Mouse (Mus musculus): ENCODE results near the gene Rtp4. TPM values are rescaled to one million over a fixed set of nuclear protein-coding genes. Genes with fewer than 3 reads are reported as not detected.

The Rtp4 gene
- total and polyA plus RNA-seq, 2 experiments from 2014 or later = 6.3 to 8.4 TPM

DNA sequence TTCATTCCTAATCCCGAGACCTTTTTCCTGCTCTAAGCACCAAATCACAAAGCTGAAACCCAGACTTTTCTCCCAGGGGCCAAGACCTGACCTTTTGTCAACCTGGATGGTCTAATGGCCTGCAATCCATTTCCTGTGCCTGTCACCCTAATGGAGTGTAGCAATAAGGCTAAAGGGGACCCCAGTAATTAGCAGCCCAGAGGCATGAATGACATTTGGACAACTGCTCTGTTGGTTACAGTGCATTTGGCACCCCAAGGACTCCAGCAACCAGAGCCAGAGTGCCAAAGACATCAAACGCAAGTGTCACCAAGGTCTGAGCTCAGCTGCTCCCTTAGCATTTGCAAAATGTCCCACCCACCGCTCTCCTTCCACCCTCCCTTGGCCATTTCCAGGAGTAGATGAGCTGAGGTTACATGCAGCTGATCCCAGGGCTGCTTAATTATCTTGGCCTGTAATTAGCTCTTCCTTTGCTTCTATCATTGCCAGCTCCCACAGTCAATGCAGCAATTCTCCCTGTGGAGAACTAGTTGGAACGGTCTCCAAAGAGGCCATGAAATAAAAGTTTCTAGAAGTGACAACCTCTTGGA lies 48.4 kb downstream of the Rtp4 start:
- Histone ChIP-seq H3K9ac (replicated peaks; ENCODE audit: low read length, poor library complexity, severe bottlenecking) (no peak overlapping the region), H3K4me2 (ENCODE audit: low read depth, low read length, poor library complexity, severe bottlenecking) (no peak overlapping the region), H3K9me3 (ENCODE audit: low read length) (no peaks in the 10 kb centered on the region), H3K4me3 (ENCODE audit: low read depth, low read length) (no peak overlapping the region), H3K36me3 (ENCODE audit: insufficient read depth, low read length) (no peaks in the 10 kb centered on the region), H3K27me3 (ENCODE audit: insufficient read depth, low read length) (no peaks in the 10 kb centered on the region), H3K27ac (ENCODE audit: low read depth, low read length) (no peak overlapping the region), H3K4me1 (ENCODE audit: insufficient read depth, low read length) (no peaks in the 10 kb centered on the region)
- ATAC-seq (ENCODE audit: low FRiP score) (no peak; the same call in 1 of the 2 replicates), DNase-seq (ENCODE audit: low spot score) (peak; percentile 55)
- no peak for TF ChIP-seq CTCF (IDR thresholded peaks at IDR 0.05)
- 84% methylated on average over 4 of the region's 4 CpGs for WGBS

DNA sequence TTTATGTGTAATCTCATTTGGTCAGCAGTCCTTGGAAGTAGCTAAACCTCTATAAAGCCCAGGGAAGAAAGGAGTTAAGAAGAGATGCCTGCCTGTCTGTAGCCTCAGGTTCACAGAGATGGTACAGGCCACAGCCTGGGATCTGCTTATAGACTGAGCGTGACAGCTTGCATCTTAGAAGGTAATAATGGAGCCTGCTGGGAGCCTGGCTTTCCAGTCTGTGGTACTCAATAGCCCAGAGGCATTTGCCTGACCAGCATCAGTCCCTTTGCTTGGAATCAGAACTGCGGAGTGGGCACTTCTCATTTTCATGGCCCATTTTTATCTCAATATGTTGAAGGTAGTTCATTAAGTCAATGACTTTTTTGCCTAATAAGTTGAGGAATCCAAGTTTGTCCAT lies 54.5 kb downstream of the Rtp4 start:
- Histone ChIP-seq H3K9me3 (ENCODE audit: low read length) (no peaks in the 10 kb centered on the region), H3K4me2 (ENCODE audit: low read depth, low read length, poor library complexity, severe bottlenecking) (no peak overlapping the region), H3K27ac (ENCODE audit: low read depth, low read length) (no peak overlapping the region), H3K27me3 (ENCODE audit: insufficient read depth, low read length) (no peaks in the 10 kb centered on the region), H3K9ac (replicated peaks; ENCODE audit: low read length, poor library complexity, severe bottlenecking) (no peak overlapping the region), H3K36me3 (ENCODE audit: insufficient read depth, low read length) (no peaks in the 10 kb centered on the region), H3K4me3 (ENCODE audit: low read depth, low read length) (no peak overlapping the region), H3K4me1 (ENCODE audit: insufficient read depth, low read length) (no peaks in the 10 kb centered on the region)
- TF ChIP-seq CTCF (IDR thresholded peaks at IDR 0.05) = no peak
- WGBS = 65% methylated on average over 2 of the region's 2 CpGs
- peak; percentile 20 for DNase-seq (ENCODE audit: low spot score)
- ATAC-seq (ENCODE audit: low FRiP score) = peak; percentile 49; the same call in 1 of the 2 replicates

- H3K27ac ChIP-seq (ENCODE audit: low read depth, low read length) = no peak overlapping the region
- no peak overlapping the region for H3K4me3 ChIP-seq (ENCODE audit: low read depth, low read length)
- H3K27me3 ChIP-seq (ENCODE audit: insufficient read depth, low read length) = no peaks in the 10 kb centered on the region
- no peaks in the 10 kb centered on the region for H3K36me3 ChIP-seq (ENCODE audit: insufficient read depth, low read length)
- 0 out of 2 replicates have a peak, but pooled peaks cover 3% of the 10 kb centered on the region for H3K9me3 ChIP-seq (ENCODE audit: low read length)
- no peak overlapping the region for H3K9ac ChIP-seq (replicated peaks; ENCODE audit: low read length, poor library complexity, severe bottlenecking)
- no peaks in the 10 kb centered on the region for H3K4me1 ChIP-seq (ENCODE audit: insufficient read depth, low read length)
- TF ChIP-seq CTCF (IDR thresholded peaks at IDR 0.05) = no peak
- ATAC-seq (ENCODE audit: low FRiP score) (no peak), DNase-seq (ENCODE audit: low spot score) (no peak)
- 72% methylated on average over 5 of the region's 5 CpGs for WGBS
- no peak overlapping the region for H3K4me2 ChIP-seq (ENCODE audit: low read depth, low read length, poor library complexity, severe bottlenecking)
Observed at GRCm38 (mm10) chr16:23591119-23592105, 71.3 kb downstream of the Rtp4 start.

GRCm38 (mm10) chr16:23592501-23592900 lies 72.4 kb downstream of the Rtp4 start:
- H3K27ac ChIP-seq (ENCODE audit: low read depth, low read length) = no peak overlapping the region
- no peak for ATAC-seq (ENCODE audit: low FRiP score)
- H3K4me1 ChIP-seq (ENCODE audit: insufficient read depth, low read length) = no peaks in the 10 kb centered on the region
- no peak overlapping the region for H3K4me3 ChIP-seq (ENCODE audit: low read depth, low read length)
- DNase-seq (ENCODE audit: low spot score) = no peak
- no peaks in the 10 kb centered on the region for H3K27me3 ChIP-seq (ENCODE audit: insufficient read depth, low read length)
- H3K4me2 ChIP-seq (ENCODE audit: low read depth, low read length, poor library complexity, severe bottlenecking) = no peak overlapping the region
- no peak overlapping the region for H3K9ac ChIP-seq (replicated peaks; ENCODE audit: low read length, poor library complexity, severe bottlenecking)
- H3K36me3 ChIP-seq (ENCODE audit: insufficient read depth, low read length) = no peaks in the 10 kb centered on the region
- TF ChIP-seq CTCF (IDR thresholded peaks at IDR 0.05) = no peak
- H3K9me3 ChIP-seq (ENCODE audit: low read length) = 0 out of 2 replicates have a peak, but pooled peaks cover 2% of the 10 kb centered on the region

GRCm38 (mm10) chr16:23596696-23597095 lies 76.6 kb downstream of the Rtp4 start:
- Histone ChIP-seq H3K4me1 (ENCODE audit: insufficient read depth, low read length) (no peaks in the 10 kb centered on the region), H3K36me3 (ENCODE audit: insufficient read depth, low read length) (no peaks in the 10 kb centered on the region), H3K27ac (ENCODE audit: low read depth, low read length) (no peak overlapping the region), H3K9me3 (ENCODE audit: low read length) (no peaks in the 10 kb centered on the region), H3K4me3 (ENCODE audit: low read depth, low read length) (no peak overlapping the region), H3K27me3 (ENCODE audit: insufficient read depth, low read length) (no peaks in the 10 kb centered on the region), H3K9ac (replicated peaks; ENCODE audit: low read length, poor library complexity, severe bottlenecking) (no peak overlapping the region), H3K4me2 (ENCODE audit: low read depth, low read length, poor library complexity, severe bottlenecking) (no peak overlapping the region)
- WGBS = 64% methylated on average over 3 of the region's 3 CpGs
- ATAC-seq (ENCODE audit: low FRiP score) = no peak
- no peak for DNase-seq (ENCODE audit: low spot score)
- TF ChIP-seq CTCF (IDR thresholded peaks at IDR 0.05) = no peak

DNA sequence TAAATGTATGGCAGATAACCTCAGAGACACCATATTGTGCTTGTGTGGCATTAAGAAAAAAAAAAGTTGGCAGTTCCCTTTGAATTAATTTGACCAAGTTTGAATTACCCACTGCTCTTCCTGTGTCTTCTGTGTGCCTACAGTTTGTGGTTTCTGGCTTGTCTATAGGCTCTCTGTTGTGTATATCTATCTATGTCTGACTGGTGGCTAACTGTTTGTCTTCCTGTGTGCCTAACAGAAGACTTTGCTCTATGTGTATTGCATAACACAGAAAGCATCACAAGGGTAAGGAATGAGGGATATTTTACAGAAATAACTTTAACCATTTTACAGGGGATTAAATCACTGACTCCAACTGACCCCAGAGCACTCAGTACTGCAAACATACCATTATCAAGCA lies 77.9 kb downstream of the Rtp4 start:
- no peak overlapping the region for H3K27ac ChIP-seq (ENCODE audit: low read depth, low read length)
- no peak for DNase-seq (ENCODE audit: low spot score)
- no peak overlapping the region for H3K4me2 ChIP-seq (ENCODE audit: low read depth, low read length, poor library complexity, severe bottlenecking)
- TF ChIP-seq CTCF (IDR thresholded peaks at IDR 0.05) = no peak
- no peaks in the 10 kb centered on the region for H3K27me3 ChIP-seq (ENCODE audit: insufficient read depth, low read length)
- ATAC-seq (ENCODE audit: low FRiP score) = no peak
- no peaks in the 10 kb centered on the region for H3K4me1 ChIP-seq (ENCODE audit: insufficient read depth, low read length)
- no peaks in the 10 kb centered on the region for H3K36me3 ChIP-seq (ENCODE audit: insufficient read depth, low read length)
- no peak overlapping the region for H3K4me3 ChIP-seq (ENCODE audit: low read depth, low read length)
- H3K9ac ChIP-seq (replicated peaks; ENCODE audit: low read length, poor library complexity, severe bottlenecking) = no peak overlapping the region
- H3K9me3 ChIP-seq (ENCODE audit: low read length) = no peaks in the 10 kb centered on the region

Measured in midbrain, postnatal 0 days (tissue).